In genomic region chr2:156787776-156788105, GRCm38 (mm10) we compare ENCODE assay signal across 9 mouse cellular contexts. TPM values are rescaled to one million over a fixed set of nuclear protein-coding genes. Genes with fewer than 3 reads are reported as not detected.
A peak's percentile ranks its signal among the peaks of the same experiment; 100 is the strongest.
DNase-seq lines count a peak whose midpoint lies in the region; ATAC-seq and TF ChIP-seq lines count a peak whose summit lies in the region.
"Had no signal": no experiment of that assay in that cellular context is flagged by ENCODE, and none has a peak within 500 bp of the region (broad histone marks: within the 10 kb centered on the region; RNA-seq: fewer than 3 reads in every experiment).

No protein-coding gene starts in this region.

- H3K79me2 ChIP-seq in C2C12 (ENCODE audit: control insufficient read depth, insufficient read depth), result no peaks in the 10 kb centered on the region

- peak; percentile 33 for DNase-seq in 3T3-L1 (ENCODE audit: low read depth, low spot score)
- no peak for DNase-seq in thymus, adult 2 months
- DNase-seq: lung, postnatal 14 days had no signal

- 46% methylated on average over 3 of the region's 3 CpGs for WGBS in intestine, postnatal 0 days
- WGBS in intestine, embryonic 16.5 days, result 51% methylated on average over 3 of the region's 3 CpGs
- WGBS in thymus, adult 2 months, result 41% methylated on average over 3 of the region's 3 CpGs

- no peak for TF ChIP-seq POLR2A in thymus, adult 2 months (IDR thresholded peaks at IDR 0.05; ENCODE audit: control insufficient read depth, extremely low read depth, insufficient read depth, low read length, poor library complexity)

- no peak overlapping the region for H3K4me2 ChIP-seq in intestine, postnatal 0 days (replicated peaks; ENCODE audit: low read depth)
- H3K4me2 ChIP-seq in intestine, embryonic 16.5 days (ENCODE audit: low read depth, low read length), result no peak overlapping the region

- H3ac ChIP-seq in C2C12 (ENCODE audit: control insufficient read depth, insufficient read length, low read depth), result no peak overlapping the region

- H3K36me3 ChIP-seq in intestine, postnatal 0 days (ENCODE audit: control insufficient read depth, insufficient read depth), result no peaks in the 10 kb centered on the region
- no peaks in the 10 kb centered on the region for H3K36me3 ChIP-seq in intestine, embryonic 16.5 days (ENCODE audit: control insufficient read depth, insufficient read depth, low read length)
- H3K36me3 ChIP-seq in C2C12 (ENCODE audit: control insufficient read depth, insufficient read depth), result no peaks in the 10 kb centered on the region
- no peaks in the 10 kb centered on the region for H3K36me3 ChIP-seq in thymus, adult 2 months (ENCODE audit: control insufficient read depth, insufficient read depth, low read length)
- H3K36me3 ChIP-seq: hindbrain, embryonic 10.5 days had no signal

- ATAC-seq in intestine, postnatal 0 days, result no peak
- no peak for ATAC-seq in intestine, embryonic 16.5 days
- peak; percentile 48; the same call in 1 of the 2 replicates for ATAC-seq in common myeloid progenitor, adult 5-6 weeks (replicated peaks; ENCODE audit: low read depth, poor library complexity, severe bottlenecking)
- no peak for ATAC-seq in erythroblast, adult 5-6 weeks (replicated peaks; ENCODE audit: low FRiP score, poor library complexity, severe bottlenecking)

- no peaks in the 10 kb centered on the region for H3K79me3 ChIP-seq in C2C12 (ENCODE audit: low read depth)

- no peaks in the 10 kb centered on the region for H3K4me1 ChIP-seq in intestine, postnatal 0 days (replicated peaks; ENCODE audit: control insufficient read depth, insufficient read depth, low read length)
- no peaks in the 10 kb centered on the region for H3K4me1 ChIP-seq in intestine, embryonic 16.5 days (ENCODE audit: control insufficient read depth, insufficient read depth, low read length)
- H3K4me1 ChIP-seq in thymus, adult 2 months (replicated peaks; ENCODE audit: control insufficient read depth, insufficient read depth, low read length), result no peaks in the 10 kb centered on the region
- H3K4me1 ChIP-seq: hindbrain, embryonic 10.5 days had no signal

- H3K9ac ChIP-seq in intestine, postnatal 0 days (ENCODE audit: low read depth, low read length), result no peak overlapping the region
- H3K9ac ChIP-seq in intestine, embryonic 16.5 days (ENCODE audit: low read depth, low read length), result no peak overlapping the region

- TF ChIP-seq CTCF in intestine, postnatal 0 days (IDR thresholded peaks at IDR 0.05; ENCODE audit: low read depth), result peak; percentile 61
- no peak for TF ChIP-seq CTCF in C2C12 (IDR thresholded peaks at IDR 0.05; ENCODE audit: control insufficient read depth, insufficient read depth, insufficient read length)
- TF ChIP-seq CTCF in thymus, adult 2 months (IDR thresholded peaks at IDR 0.05; ENCODE audit: borderline replicate concordance, control insufficient read depth, extremely low read depth, insufficient read depth, low read length, poor library complexity), result no peak

- no peak overlapping the region for H3K27ac ChIP-seq in intestine, postnatal 0 days (ENCODE audit: low read depth, low read length)
- no peak overlapping the region for H3K27ac ChIP-seq in intestine, embryonic 16.5 days (ENCODE audit: low read length)
- H3K27ac ChIP-seq in thymus, adult 2 months (ENCODE audit: control insufficient read depth, insufficient read depth, low read length), result no peak overlapping the region
- H3K27ac ChIP-seq: hindbrain, embryonic 10.5 days had no signal

- H3K9me3 ChIP-seq in intestine, postnatal 0 days (ENCODE audit: control insufficient read depth), result peaks cover 5% of the 10 kb centered on the region; the same call in 1 of the 2 replicates
- H3K9me3 ChIP-seq in intestine, embryonic 16.5 days (ENCODE audit: control insufficient read depth, low read length), result peaks cover 9% of the 10 kb centered on the region; the same call in 1 of the 2 replicates

- no peak overlapping the region for H3K4me3 ChIP-seq in intestine, postnatal 0 days (ENCODE audit: low read depth, low read length)
- no peak overlapping the region for H3K4me3 ChIP-seq in intestine, embryonic 16.5 days (ENCODE audit: low read length)
- no peak overlapping the region for H3K4me3 ChIP-seq in C2C12 (ENCODE audit: insufficient read depth, poor library complexity, severe bottlenecking)
- H3K4me3 ChIP-seq in thymus, adult 2 months (ENCODE audit: control insufficient read depth, insufficient read depth, low read length), result no peak overlapping the region
- H3K4me3 ChIP-seq: hindbrain, embryonic 10.5 days had no signal

- H3K27me3 ChIP-seq in intestine, postnatal 0 days (replicated peaks; ENCODE audit: control insufficient read depth, insufficient read depth, low read length), result no peaks in the 10 kb centered on the region
- no peaks in the 10 kb centered on the region for H3K27me3 ChIP-seq in intestine, embryonic 16.5 days (replicated peaks; ENCODE audit: control insufficient read depth, insufficient read depth, low read length)
- no peaks in the 10 kb centered on the region for H3K27me3 ChIP-seq in C2C12 (ENCODE audit: control insufficient read depth, insufficient read depth, insufficient read length)
- H3K27me3 ChIP-seq in thymus, adult 2 months (ENCODE audit: control insufficient read depth, insufficient read depth, low read length), result no peaks in the 10 kb centered on the region

TF ChIP-seq in C2C12, 6 proteins besides CTCF, POLR2A, EP300 and RAD21:
- TF ChIP-seq MYOG (IDR thresholded peaks at IDR 0.05; ENCODE audit: control insufficient read depth, extremely low read depth, insufficient read length) (no peak), FOSL1 (IDR thresholded peaks at IDR 0.05; ENCODE audit: insufficient read depth, low read length, poor library complexity, severe bottlenecking) (no peak), CEBPB (IDR thresholded peaks at IDR 0.05; ENCODE audit: low read depth) (peak; percentile 80), MYOD1 (IDR thresholded peaks at IDR 0.05; ENCODE audit: control insufficient read depth, insufficient read length, low read depth) (no peak)

RNA-seq across cellular contexts. Expression of gene Myl9, which starts 12.5 kb away (rescaled TPM):
- polyA plus RNA-seq in intestine, postnatal 0 days (2015; fragmentation: Nextera tagmentation; extraction: Ambion mirVana), result 1,325 and 1,382 TPM in 2 replicates
- polyA plus RNA-seq in intestine, embryonic 16.5 days (2015; fragmentation: Nextera tagmentation; extraction: Ambion mirVana), result 1,232 and 1,258 TPM in 2 replicates
- 954 TPM for polyA plus RNA-seq in C2C12 (2012; fragmentation: generic; extraction: Trizol)
- total RNA-seq in common myeloid progenitor, adult 5-6 weeks (2017), result not detected in 2 replicates
- 1.3 and 4.4 TPM in 2 replicates for total RNA-seq in erythroblast, adult 5-6 weeks (2015; ENCODE audit: low replicate concordance)
- 0.60 and 2.5 TPM in 2 replicates for total RNA-seq in erythroblast, adult 5-6 weeks (2017; ENCODE audit: low replicate concordance)
- polyA plus RNA-seq in thymus, adult 2 months (2012; rRNA removed), result 32.3 and 32.4 TPM in 2 replicates

RNA-seq across cellular contexts. Expression of gene Tgif2, which starts 52.1 kb away (rescaled TPM):
- polyA plus RNA-seq in intestine, postnatal 0 days (2015; fragmentation: Nextera tagmentation; extraction: Ambion mirVana), result 6.4 and 7.0 TPM in 2 replicates
- polyA plus RNA-seq in intestine, embryonic 16.5 days (2015; fragmentation: Nextera tagmentation; extraction: Ambion mirVana), result 28.3 and 28.6 TPM in 2 replicates
- polyA plus RNA-seq in C2C12 (2012; fragmentation: generic; extraction: Trizol), result 19.6 TPM
- 15.6 and 18.6 TPM in 2 replicates for total RNA-seq in common myeloid progenitor, adult 5-6 weeks (2017)
- total RNA-seq in erythroblast, adult 5-6 weeks (2015; ENCODE audit: low replicate concordance), result 0.77 and 2.3 TPM in 2 replicates
- total RNA-seq in erythroblast, adult 5-6 weeks (2017; ENCODE audit: low replicate concordance), result 2.8 and 2.9 TPM in 2 replicates
- 28.7 and 37.2 TPM in 2 replicates for polyA plus RNA-seq in thymus, adult 2 months (2012; rRNA removed)

Comparison
In these comparisons a context has a peak if more than half of its experiments do, and no peak if none do; other contexts are left out.
1. RNA of gene Myl9, which starts 12.5 kb away (polyA plus RNA-seq): 1,325 to 1,382 TPM in intestine, postnatal 0 days, 1,232 to 1,258 TPM in intestine, embryonic 16.5 days and 954 TPM in C2C12 (single experiment); 32.3 to 32.4 TPM in thymus, adult 2 months; every median in the first group is over 10 times any median in the second.